Mouse (Mus musculus) neutrophil, adult 59 days (primary cell): ENCODE data around the gene Mlxipl. TPM values are rescaled to one million over a fixed set of nuclear protein-coding genes. Genes with fewer than 3 reads are reported as not detected.

Source experiments
- total RNA-seq, 2 experiments: library from RNA; stranded (reverse); gene quantifications; 1 replicate in 1 of 2; 2 replicates in 1 of 2; pipeline ENCODE4 v1.2.4; 2023

Mlxipl gene
- total RNA-seq = under 1 TPM; 0.24 to 0.49 TPM

GRCm38 (mm10) chr5:135089653-135090052 is at the start of gene Mlxipl:
Gene Mlxipl, plus strand, starts transcription at chr5:135089890.

GRCm38 (mm10) chr5:135063629-135064381 is 25.9 kb upstream of the Mlxipl start, which contains the start of gene Dnajc30:
Gene Dnajc30, plus strand, starts transcription at chr5:135064202.

DNA sequence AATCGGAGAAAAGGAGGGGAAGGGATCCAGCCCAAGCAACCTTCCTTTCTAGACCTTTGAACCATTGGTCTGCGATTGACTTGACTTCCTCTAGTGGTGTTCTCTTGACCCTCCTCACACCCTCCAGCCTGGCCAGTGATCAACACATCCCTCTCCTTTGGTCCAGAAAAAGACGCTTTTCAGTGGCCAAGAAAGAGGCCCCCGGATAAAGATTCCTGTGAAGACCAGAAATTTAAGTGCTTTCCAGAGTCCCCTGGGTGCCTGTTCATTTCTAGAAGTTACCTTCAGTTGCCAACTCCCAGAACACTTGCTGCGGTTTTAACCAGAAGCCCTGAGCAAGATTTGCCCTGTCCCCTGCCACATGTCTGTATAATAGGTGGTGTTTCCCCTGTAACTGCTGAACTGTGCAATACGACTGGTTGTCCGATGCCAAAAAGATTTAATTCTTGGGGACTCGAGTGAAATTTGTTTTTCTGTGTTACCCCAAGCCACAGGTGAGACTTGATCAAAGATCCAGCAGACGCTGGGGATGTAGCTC is 24.7 kb upstream of the Mlxipl start, which contains the start of gene Bud23:
Bud23 (minus strand) TSS at position 51 of the 538 bp plus-strand sequence.

DNA sequence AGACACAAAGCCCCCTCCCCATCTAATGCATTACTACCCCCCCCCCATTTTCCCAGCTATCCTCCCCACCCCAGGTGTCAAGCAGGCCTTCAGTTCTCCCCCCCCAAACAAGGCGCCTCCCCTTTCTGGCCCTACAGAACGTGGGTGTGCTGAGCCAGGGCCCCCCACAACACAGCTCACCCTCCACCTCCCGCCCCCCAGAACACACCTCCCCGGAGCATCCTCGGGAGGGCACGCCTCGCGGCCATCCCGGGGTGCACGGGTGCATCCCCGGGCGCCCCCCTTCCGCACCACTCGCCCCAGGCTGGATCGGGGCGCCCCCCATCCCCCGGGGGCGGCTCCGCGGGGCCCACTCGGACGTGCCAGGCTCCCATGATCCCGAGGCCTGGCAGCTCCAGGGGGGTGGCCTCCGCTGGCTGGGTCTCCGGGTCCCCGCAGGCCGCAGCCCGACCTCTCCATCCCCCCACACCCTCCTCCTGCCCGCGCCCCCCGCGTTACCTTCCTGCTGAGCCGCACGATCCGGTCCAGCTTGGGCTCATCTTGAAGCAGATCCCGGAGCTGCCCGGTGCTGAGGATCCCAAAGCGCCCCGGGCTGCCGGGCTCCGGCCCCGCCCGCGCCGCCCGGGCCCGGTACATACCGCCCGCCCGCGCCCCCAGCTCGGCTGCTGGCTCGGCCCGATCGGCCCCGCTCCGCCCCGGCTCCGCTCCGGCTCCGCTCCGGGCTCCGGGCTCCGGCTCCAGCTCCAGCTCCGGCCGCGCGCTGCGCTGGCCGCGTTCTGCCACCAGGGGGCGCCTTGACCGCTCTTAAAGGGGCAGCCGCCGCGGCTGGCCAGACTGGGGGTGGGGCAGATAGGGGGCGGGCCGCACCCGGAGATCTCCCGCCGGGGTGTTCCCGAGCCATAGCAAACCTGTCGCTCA is 11.9 kb upstream of the Mlxipl start, which contains the start of gene Vps37d:
Vps37d (minus strand) TSS at position 703 of the 918 bp plus-strand sequence.

GRCm38 (mm10) chr5:135149053-135149819 is 59.5 kb downstream of the Mlxipl start, which contains the start of gene Tbl2:
Gene Tbl2, plus strand, starts transcription at chr5:135149657.

DNA sequence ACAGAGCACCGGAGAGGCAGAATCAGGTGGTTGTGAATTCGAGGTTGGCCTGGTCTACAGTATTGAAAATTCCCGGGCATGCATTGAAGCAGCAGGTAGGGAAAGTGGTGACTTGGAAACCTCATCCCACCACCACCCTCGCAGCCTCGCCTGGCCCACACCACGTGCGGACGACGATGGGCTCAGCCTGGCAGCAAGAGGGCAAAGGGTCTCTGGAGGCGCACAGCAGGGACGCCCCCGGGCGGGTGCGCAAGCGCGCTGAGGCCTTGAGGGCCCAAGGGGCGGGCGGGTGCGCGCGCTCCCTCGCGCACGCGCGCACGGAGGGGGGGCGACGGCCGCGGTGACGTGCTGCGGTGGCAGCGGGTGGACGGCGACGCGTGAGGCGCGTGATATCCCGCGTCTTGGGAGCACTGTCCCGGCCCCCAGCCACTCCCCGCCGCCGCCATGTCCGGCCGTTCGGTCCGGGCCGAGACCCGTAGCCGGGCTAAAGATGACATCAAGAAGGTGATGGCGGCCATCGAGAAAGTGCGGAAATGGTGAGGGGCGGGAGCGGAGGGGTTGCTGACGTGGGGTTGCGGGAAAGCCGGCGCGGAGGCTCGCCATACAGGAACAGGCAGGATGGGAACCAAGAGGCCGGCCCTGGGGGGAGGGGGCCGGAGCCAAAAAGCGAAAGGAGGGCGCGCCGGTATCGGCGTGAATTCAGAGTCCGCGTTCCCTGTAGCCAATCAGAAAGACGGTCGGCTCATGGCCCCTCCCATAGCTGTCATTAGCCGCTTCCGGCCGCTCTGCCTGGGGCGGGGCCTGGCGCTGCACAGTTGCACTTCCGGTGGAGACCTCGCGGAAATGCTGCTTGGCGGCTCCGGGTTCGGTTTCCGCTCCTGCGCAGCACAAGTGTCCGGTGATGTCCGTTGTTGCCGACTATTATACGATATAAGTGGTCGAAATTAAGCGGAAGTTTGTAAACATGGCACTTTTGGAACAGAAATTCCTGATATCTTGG is 78.7 kb downstream of the Mlxipl start, which contains the start of gene Bcl7b:
Bcl7b (plus strand) TSS at position 221 of the 1,000 bp plus-strand sequence.

DNA sequence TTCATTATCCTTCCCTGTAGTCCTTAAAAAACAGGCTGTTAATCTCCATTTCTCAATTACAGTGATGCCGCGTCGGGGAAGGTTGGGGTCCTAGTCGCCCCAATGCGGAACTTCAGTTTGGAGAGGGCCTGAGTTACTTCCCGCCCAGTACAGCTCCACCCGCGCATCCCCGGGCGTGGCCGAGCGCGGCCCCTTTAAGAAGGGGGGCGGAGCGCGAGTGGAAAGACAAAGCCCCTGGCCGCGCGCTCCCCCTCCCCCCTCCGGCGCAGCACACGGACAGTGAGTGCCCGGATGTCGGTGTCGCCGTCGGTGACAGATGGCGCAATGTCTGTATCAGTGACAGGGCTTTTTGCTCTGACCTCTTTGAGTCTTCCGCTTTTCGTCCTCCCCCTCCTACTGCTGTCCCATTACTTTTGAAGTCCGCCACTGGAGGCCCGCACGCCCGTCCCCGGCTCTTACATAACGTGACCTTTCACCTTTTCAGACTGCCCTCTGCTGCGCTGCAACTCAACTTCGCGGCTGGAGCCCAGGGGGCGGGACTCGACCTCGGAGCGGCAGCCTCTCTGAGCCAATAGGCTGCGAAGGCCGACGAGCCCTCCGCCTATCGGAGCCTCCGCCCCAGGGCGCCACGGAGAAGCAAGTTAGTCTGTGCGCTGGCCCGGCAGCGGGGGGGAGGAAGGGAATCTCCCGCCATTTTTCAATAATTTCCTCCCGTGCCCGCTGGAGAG is 97.1 kb downstream of the Mlxipl start, which contains the start of gene Baz1b:
Baz1b (plus strand) TSS at position 644 of the 728 bp plus-strand sequence.

Other genes with a start within 250 kb of the Mlxipl start
- gene Tmem270, start 183.2 kb upstream of the Mlxipl start, total RNA-seq = not detected
- 10 to 100 TPM in 1 of 2 experiments, 1 to 10 TPM in 1; 4.0 to 17.5 TPM for gene Cldn13, start 174.4 kb upstream of the Mlxipl start, total RNA-seq
- 1 to 10 TPM; 1.6 to 3.0 TPM for gene Mettl27, start 157.5 kb upstream of the Mlxipl start, total RNA-seq
- gene Cldn4, start 143.0 kb upstream of the Mlxipl start, total RNA-seq = not detected
- not detected for gene Cldn3, start 103.7 kb upstream of the Mlxipl start, total RNA-seq
- gene Abhd11, start 80.7 kb upstream of the Mlxipl start, total RNA-seq = 10 to 100 TPM; 22.7 to 26.3 TPM
- under 1 TPM; 0.22 to 0.27 TPM for gene Stx1a, start 66.4 kb upstream of the Mlxipl start, total RNA-seq
- 10 to 100 TPM; 13.2 to 16.1 TPM for gene Dnajc30, start 25.7 kb upstream of the Mlxipl start, total RNA-seq
- gene Bud23, start 24.9 kb upstream of the Mlxipl start, total RNA-seq = 10 to 100 TPM; 29.6 to 34.5 TPM
- under 1 TPM in 1 of 2 experiments, not detected in 1; 0.31 TPM for gene Vps37d, start 11.6 kb upstream of the Mlxipl start, total RNA-seq
- 10 to 100 TPM; 10.6 to 11.1 TPM for gene Tbl2, start 59.8 kb downstream of the Mlxipl start, total RNA-seq
- 10 to 100 TPM; 25.0 to 30.1 TPM for gene Bcl7b, start 78.4 kb downstream of the Mlxipl start, total RNA-seq
- 10 to 100 TPM; 83.4 to 84.8 TPM for gene Baz1b, start 97.4 kb downstream of the Mlxipl start, total RNA-seq
- gene Fzd9, start 161.3 kb downstream of the Mlxipl start, total RNA-seq = not detected